Mouse (Mus musculus) olfactory bulb, adult 2 months (tissue): ENCODE measurements around the gene Gpatch8.

Experiments
- CTCF ChIP-seq: fragments of 200-500 bp; IDR thresholded peaks from 2 replicates; pipeline ENCODE4 v1.5.1; 2012; ENCODE audit warnings: low read depth, mild to moderate bottlenecking, low read length, moderate library complexity; ENCODE audit not compliant: insufficient read depth
- POLR2A ChIP-seq: fragments of 200-500 bp; IDR thresholded peaks from 2 replicates; pipeline ENCODE4 v1.6.1; 2012; ENCODE audit warnings: mild to moderate bottlenecking, low read depth, low read length, moderate library complexity; ENCODE audit not compliant: insufficient read depth

DNA sequence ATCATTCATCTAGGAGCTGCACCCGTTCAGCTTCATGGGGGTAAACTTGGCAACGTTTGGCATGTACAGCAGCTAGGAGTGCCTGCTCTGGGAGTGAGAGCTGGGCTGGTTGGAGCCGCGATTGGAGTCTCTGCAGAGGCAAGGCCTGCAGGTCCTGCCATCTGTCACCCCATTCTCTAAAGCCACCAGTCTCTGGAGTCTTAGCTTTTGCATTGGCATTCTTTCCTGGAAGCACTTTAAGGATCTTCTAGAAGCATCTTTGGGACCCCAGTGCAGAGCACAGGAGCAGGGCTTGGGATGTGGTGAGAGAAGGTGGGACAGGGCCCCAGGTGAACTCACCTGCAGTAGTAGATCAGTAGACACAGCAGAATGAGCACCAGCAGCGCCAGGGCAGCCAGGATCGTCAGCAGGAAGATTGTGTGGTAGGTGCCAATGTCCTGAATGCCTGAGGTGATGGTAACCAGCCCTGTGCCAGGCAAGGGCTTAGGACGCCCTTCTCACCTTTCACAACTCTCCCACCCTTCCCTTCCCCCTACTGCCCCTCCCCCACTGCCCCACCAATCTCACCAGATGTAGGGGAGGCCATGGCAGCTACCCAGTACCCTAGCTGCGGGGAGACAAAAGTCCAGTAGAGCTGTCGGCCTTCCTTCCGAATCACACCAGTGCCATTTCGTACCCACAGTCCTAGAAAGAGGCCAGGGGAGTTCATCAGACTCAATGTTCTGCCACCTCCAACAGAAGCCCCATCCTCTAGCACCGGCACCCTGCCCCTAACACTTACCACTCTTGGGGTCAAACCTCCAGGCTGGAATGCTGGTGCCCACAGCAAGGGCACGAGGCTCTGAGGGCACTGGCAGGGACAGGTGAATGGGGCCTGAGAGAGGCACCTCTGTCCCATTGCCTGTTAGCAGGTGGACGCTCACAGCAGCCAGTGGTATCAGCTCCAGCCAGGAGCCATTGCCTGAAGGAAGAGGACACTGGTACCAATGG, 116.8 kb downstream of the Gpatch8 start:
- no peak for TF ChIP-seq CTCF
- TF ChIP-seq POLR2A: no peak
